Mouse (Mus musculus) small intestine, adult 2 months (tissue): ENCODE measurements around the gene Wdr81. TPM values are rescaled to one million over a fixed set of nuclear protein-coding genes. Genes with fewer than 3 reads are reported as not detected.

Experiments used
- H3K27ac ChIP-seq: fragments of 200-500 bp; 2 replicates; pipeline ENCODE4 v1.5.1; 2012; ENCODE audit warnings: low read depth, low read length, control low read depth, inconsistent platforms; ENCODE audit not compliant: insufficient read depth
- H3K27me3 ChIP-seq: fragments of 200-500 bp; 2 replicates; pipeline ENCODE4 v1.6.1; 2012; ENCODE audit warnings: mild to moderate bottlenecking, moderate library complexity, low read length, inconsistent platforms; ENCODE audit not compliant: control insufficient read depth, insufficient read depth
- H3K36me3 ChIP-seq: fragments of 200-500 bp; 2 replicates; pipeline ENCODE4 v1.6.1; 2012; ENCODE audit warnings: mild to moderate bottlenecking, low read length, control low read depth, inconsistent platforms; ENCODE audit not compliant: control insufficient read depth, insufficient read depth
- H3K4me1 ChIP-seq: fragments of 200-500 bp; 2 replicates; pipeline ENCODE4 v1.6.1; 2012; ENCODE audit warnings: low read length, inconsistent platforms, mixed read lengths; ENCODE audit not compliant: control insufficient read depth, insufficient read depth, insufficient read length
- H3K4me3 ChIP-seq: fragments of 200-500 bp; 2 replicates; pipeline ENCODE4 v1.5.1; 2012; ENCODE audit warnings: low read depth, mild to moderate bottlenecking, control low read depth, inconsistent platforms, low read length, moderate library complexity
- CTCF ChIP-seq: fragments of 200-500 bp; IDR thresholded peaks from 2 replicates; pipeline ENCODE4 v1.5.1; 2012; ENCODE audit warnings: low read depth, mild to moderate bottlenecking, control low read depth, inconsistent platforms, low read length, moderate library complexity, mixed read lengths; ENCODE audit not compliant: insufficient replicate concordance, insufficient read length; ENCODE audit errors: extremely low read depth
- POLR2A ChIP-seq: fragments of 200-500 bp; IDR thresholded peaks from 2 replicates; pipeline ENCODE4 v1.6.1; 2012; ENCODE audit warnings: low read depth, mild to moderate bottlenecking, control low read depth, inconsistent platforms, low read length, moderate library complexity
- whole genome bisulfite sequencing: fragments of 180-500 bp; shearing (Covaris S2); methylation state at CpG from one replicate; pipeline ENCODE4 v1.1.7; 2018; 5-methylcytosine and 5-hydroxymethylcytosine counted together
- polyA plus RNA-seq: library from polyadenylated mRNA; depleted of rRNA; stranded (reverse); fragments of >200 nt; gene quantifications from 2 replicates; pipeline ENCODE4 v1.2.3, GENCODE M21; 2012

Gene Wdr81
- polyA plus RNA-seq, 1 experiment: 18.3 TPM

- Histone ChIP-seq H3K4me1 (no peaks in the 10 kb centered on the region), H3K36me3 (no peaks in the 10 kb centered on the region), H3K27ac (no peak overlapping the region), H3K4me3 (no peak overlapping the region), H3K27me3 (no peaks in the 10 kb centered on the region)
- TF ChIP-seq CTCF: no peak
- TF ChIP-seq POLR2A: no peak
- WGBS: 81% methylated on average over 3 of the region's 3 CpGs
Observed at GRCm38 (mm10) chr11:75423091-75423490, 31.4 kb downstream of the Wdr81 start.

DNA sequence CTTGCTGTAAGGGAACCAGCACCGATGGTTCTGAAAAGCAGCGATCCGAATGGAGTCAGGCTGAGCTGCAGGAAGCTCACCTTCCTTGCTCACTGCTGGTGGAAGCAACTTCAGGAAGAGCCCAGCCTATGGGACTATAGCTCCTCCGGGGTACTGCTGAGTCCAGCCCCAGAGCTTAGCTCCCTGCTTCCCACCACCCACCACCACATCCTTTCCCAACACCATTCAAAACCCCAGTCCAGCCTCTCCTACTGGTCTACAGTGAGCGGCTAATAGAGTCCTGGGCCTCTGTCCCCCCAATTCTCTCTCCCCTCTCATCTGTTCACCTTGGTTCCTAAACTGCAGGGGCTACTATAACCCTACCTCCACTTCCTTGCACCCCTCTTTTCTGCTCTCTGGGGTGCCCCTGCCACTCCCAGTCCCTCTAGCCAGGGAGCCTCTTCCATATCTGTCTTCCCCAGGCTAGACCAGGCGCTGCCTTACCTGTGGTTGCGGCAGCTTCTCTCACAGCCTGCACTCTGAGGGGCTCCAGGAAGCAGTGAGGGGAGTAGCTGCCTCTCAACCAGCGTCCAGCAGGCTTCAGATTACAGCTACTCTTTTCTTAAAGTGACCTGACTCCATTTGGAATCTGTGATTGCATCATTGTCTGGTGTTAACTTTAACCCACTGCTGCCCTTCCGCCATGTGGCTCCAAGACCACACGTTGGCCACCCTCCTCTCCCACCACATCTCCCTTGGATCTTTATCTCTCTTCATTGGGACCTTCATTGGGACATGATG, 32.3 kb downstream of the Wdr81 start, which contains the start of gene Serpinf1:
Gene Serpinf1, minus strand, starts transcription at position 689 of the 780 bp plus-strand sequence.
- WGBS: 62% methylated on average over 10 of the region's 10 CpGs
- H3K4me1 ChIP-seq: no peaks in the 10 kb centered on the region
- TF ChIP-seq CTCF (no peak), POLR2A (no peak)
- no peak within 1 kb of the TSS for H3K4me3 ChIP-seq
- no peaks in the 10 kb centered on the region for H3K27me3 ChIP-seq
- no peak within 1 kb of the TSS for H3K27ac ChIP-seq
- H3K36me3 ChIP-seq: no peaks in the 10 kb centered on the region

DNA sequence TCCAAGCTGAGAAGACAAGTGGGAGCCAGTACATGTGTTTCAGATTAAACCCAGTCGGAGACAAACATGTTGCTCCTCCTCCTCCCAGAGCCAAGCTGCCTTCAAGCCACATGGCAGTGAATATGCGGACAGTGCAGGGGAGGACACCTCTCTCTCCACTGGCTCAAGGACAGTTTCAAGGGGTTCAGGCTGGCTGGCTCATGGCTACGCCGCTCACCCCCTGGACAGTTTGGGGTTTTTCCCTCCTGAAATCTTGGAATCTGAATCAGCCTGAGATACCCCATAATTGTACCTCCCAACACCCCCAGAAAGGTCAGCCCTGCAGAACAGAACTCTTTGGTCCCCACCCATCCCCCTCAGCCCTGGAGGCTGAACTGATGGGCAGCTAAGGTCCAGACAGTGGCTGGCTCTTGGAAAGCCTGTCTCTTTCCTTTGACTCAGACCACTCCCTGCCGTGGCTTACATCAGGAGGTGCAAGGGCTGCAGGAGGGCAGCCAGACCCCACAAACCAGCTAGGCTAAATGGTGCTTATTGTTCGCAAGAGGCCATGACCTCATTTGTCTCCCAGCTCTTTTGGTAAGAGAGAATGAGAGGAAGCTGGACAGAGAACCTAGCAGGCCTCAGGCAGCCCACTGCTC, 33.0 kb downstream of the Wdr81 start:
- Histone ChIP-seq H3K4me1 (no peaks in the 10 kb centered on the region), H3K27ac (no peak overlapping the region), H3K27me3 (no peaks in the 10 kb centered on the region), H3K4me3 (no peak overlapping the region), H3K36me3 (no peaks in the 10 kb centered on the region)
- WGBS: 72% methylated on average over 6 of the region's 6 CpGs
- TF ChIP-seq CTCF: no peak
- TF ChIP-seq POLR2A: no peak

GRCm38 (mm10) chr11:75420810-75421374, 33.6 kb downstream of the Wdr81 start:
- H3K4me3 ChIP-seq: no peak overlapping the region
- H3K27me3 ChIP-seq: no peaks in the 10 kb centered on the region
- H3K36me3 ChIP-seq: no peaks in the 10 kb centered on the region
- no peaks in the 10 kb centered on the region for H3K4me1 ChIP-seq
- TF ChIP-seq POLR2A (no peak), CTCF (no peak)
- H3K27ac ChIP-seq: no peak overlapping the region
- 66% methylated on average over 5 of the region's 5 CpGs for WGBS

DNA sequence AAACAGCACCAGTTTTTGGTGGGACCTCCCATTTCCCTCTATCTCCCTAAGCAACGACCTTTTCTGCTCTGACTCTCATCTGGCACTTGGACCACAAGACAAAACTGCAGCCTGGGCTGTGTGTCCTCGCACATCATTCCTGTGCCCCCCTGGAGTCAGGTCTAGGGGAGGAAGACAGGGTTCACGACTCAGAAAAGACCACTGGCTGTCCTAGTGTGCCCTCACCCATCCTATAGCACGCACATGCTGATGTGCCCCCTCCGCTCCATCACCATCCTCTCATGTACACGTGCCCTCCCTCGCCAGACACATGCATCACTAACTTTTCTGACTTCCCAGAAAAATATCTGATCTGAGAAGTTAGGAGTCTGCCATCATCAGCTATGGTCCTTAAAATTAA, 34.5 kb downstream of the Wdr81 start:
- no peaks in the 10 kb centered on the region for H3K4me1 ChIP-seq
- no peak for TF ChIP-seq POLR2A
- no peak for TF ChIP-seq CTCF
- H3K36me3 ChIP-seq: no peaks in the 10 kb centered on the region
- no peak overlapping the region for H3K27ac ChIP-seq
- no peaks in the 10 kb centered on the region for H3K27me3 ChIP-seq
- H3K4me3 ChIP-seq: no peak overlapping the region
- WGBS: 80% methylated on average over 7 of the region's 7 CpGs

- Histone ChIP-seq H3K36me3 (no peaks in the 10 kb centered on the region), H3K27me3 (no peaks in the 10 kb centered on the region), H3K4me3 (no peak overlapping the region), H3K4me1 (no peaks in the 10 kb centered on the region), H3K27ac (no peak overlapping the region)
- TF ChIP-seq CTCF (no peak), POLR2A (no peak)
- 77% methylated on average over 13 of the region's 13 CpGs for WGBS
Observed at GRCm38 (mm10) chr11:75415994-75416393, 38.5 kb downstream of the Wdr81 start.

GRCm38 (mm10) chr11:75415096-75415495, 39.4 kb downstream of the Wdr81 start:
- Histone ChIP-seq H3K36me3 (no peaks in the 10 kb centered on the region), H3K4me1 (no peaks in the 10 kb centered on the region), H3K27me3 (no peaks in the 10 kb centered on the region), H3K4me3 (no peak overlapping the region), H3K27ac (no peak overlapping the region)
- 50% methylated on average over 7 of the region's 7 CpGs for WGBS
- no peak for TF ChIP-seq POLR2A
- TF ChIP-seq CTCF: no peak
